ENCODE assay signal across 18 mouse cellular contexts in genomic region chr5:33219831-33220230, GRCm38 (mm10). TPM values are rescaled to one million over a fixed set of nuclear protein-coding genes. Genes with fewer than 3 reads are reported as not detected.
A peak's percentile ranks its signal among the peaks of the same experiment; 100 is the strongest.
DNase-seq lines count a peak whose midpoint lies in the region; ATAC-seq and TF ChIP-seq lines count a peak whose summit lies in the region.
"Had no signal": no experiment of that assay in that cellular context is flagged by ENCODE, and none has a peak within 500 bp of the region (broad histone marks: within the 10 kb centered on the region; RNA-seq: fewer than 3 reads in every experiment).

No protein-coding gene starts in this region.

- no peaks in the 10 kb centered on the region for H3K27me3 ChIP-seq in heart, embryonic 12.5 days (replicated peaks)
- H3K27me3 ChIP-seq in embryonic facial prominence, embryonic 10.5 days (replicated peaks; ENCODE audit: low read depth, poor library complexity, severe bottlenecking): no peaks in the 10 kb centered on the region
- no peaks in the 10 kb centered on the region for H3K27me3 ChIP-seq in limb, embryonic 14.5 days (ENCODE audit: control insufficient read depth, insufficient read depth, low read length)
- H3K27me3 ChIP-seq in stomach, embryonic 16.5 days (ENCODE audit: control insufficient read depth, insufficient read depth, low read length): no peaks in the 10 kb centered on the region
- H3K27me3 ChIP-seq: embryonic facial prominence, embryonic 12.5 days; forebrain, embryonic 15.5 days; heart, embryonic 15.5 days; intestine, embryonic 15.5 days had no signal

- H3K9ac ChIP-seq in heart, embryonic 12.5 days: no peak overlapping the region
- H3K9ac ChIP-seq in limb, embryonic 14.5 days (ENCODE audit: low read depth, low read length, severe bottlenecking): no peak overlapping the region
- no peak overlapping the region for H3K9ac ChIP-seq in stomach, embryonic 16.5 days (ENCODE audit: low read length)
- H3K9ac ChIP-seq: embryonic facial prominence, embryonic 12.5 days; forebrain, embryonic 15.5 days; heart, embryonic 15.5 days; hindbrain, embryonic 14.5 days; intestine, embryonic 15.5 days had no signal

- ATAC-seq in heart, embryonic 12.5 days (ENCODE audit: insufficient number of reproducible peaks, low FRiP score): no peak
- no peak for ATAC-seq in limb, embryonic 14.5 days (ENCODE audit: low FRiP score, low read depth)
- ATAC-seq in stomach, embryonic 16.5 days (ENCODE audit: insufficient read depth, low FRiP score): no peak
- ATAC-seq: forebrain, embryonic 15.5 days; intestine, embryonic 15.5 days had no signal

- no peaks in the 10 kb centered on the region for H3K9me3 ChIP-seq in heart, embryonic 12.5 days (replicated peaks)
- H3K9me3 ChIP-seq in embryonic facial prominence, embryonic 10.5 days: no peaks in the 10 kb centered on the region
- H3K9me3 ChIP-seq in limb, embryonic 14.5 days (ENCODE audit: control insufficient read depth, low read length): no peaks in the 10 kb centered on the region
- H3K9me3 ChIP-seq in stomach, embryonic 16.5 days (replicated peaks; ENCODE audit: control insufficient read depth, low read length): no peaks in the 10 kb centered on the region
- H3K9me3 ChIP-seq: embryonic facial prominence, embryonic 12.5 days; forebrain, embryonic 15.5 days; heart, embryonic 15.5 days; hindbrain, embryonic 10.5 days; intestine, embryonic 15.5 days had no signal

- H3K4me1 ChIP-seq in heart, embryonic 12.5 days (replicated peaks): peaks cover 95% of the 10 kb centered on the region
- peaks cover 80% of the 10 kb centered on the region for H3K4me1 ChIP-seq in embryonic facial prominence, embryonic 10.5 days
- H3K4me1 ChIP-seq in limb, embryonic 14.5 days (ENCODE audit: control insufficient read depth, insufficient read depth, low read length): peaks cover 38% of the 10 kb centered on the region
- H3K4me1 ChIP-seq in stomach, embryonic 16.5 days (ENCODE audit: control insufficient read depth, insufficient read depth, low read length): peaks cover 65% of the 10 kb centered on the region
- H3K4me1 ChIP-seq: forebrain, embryonic 15.5 days had no signal

- H3K4me2 ChIP-seq in heart, embryonic 12.5 days: no peak overlapping the region
- H3K4me2 ChIP-seq in limb, embryonic 14.5 days (replicated peaks; ENCODE audit: low read depth, low read length, severe bottlenecking): no peak overlapping the region
- H3K4me2 ChIP-seq in stomach, embryonic 16.5 days (ENCODE audit: low read depth, low read length): no peak overlapping the region
- H3K4me2 ChIP-seq: embryonic facial prominence, embryonic 12.5 days; forebrain, embryonic 15.5 days; heart, embryonic 15.5 days; hindbrain, embryonic 14.5 days; intestine, embryonic 15.5 days had no signal

- no peak overlapping the region for H3K27ac ChIP-seq in heart, embryonic 12.5 days (ENCODE audit: poor library complexity, severe bottlenecking)
- 0 out of 2 replicates have a peak overlapping the region, but pooled peaks have one; percentile 72 for H3K27ac ChIP-seq in embryonic facial prominence, embryonic 10.5 days (replicated peaks)
- 0 out of 2 replicates have a peak overlapping the region, but pooled peaks have one; percentile 2 for H3K27ac ChIP-seq in limb, embryonic 14.5 days (replicated peaks; ENCODE audit: low read depth, low read length)
- peak overlapping the region; percentile 95; the same call in 1 of the 2 replicates for H3K27ac ChIP-seq in stomach, embryonic 16.5 days (ENCODE audit: low read length)
- H3K27ac ChIP-seq: embryonic facial prominence, embryonic 12.5 days; forebrain, embryonic 15.5 days; hindbrain, embryonic 14.5 days had no signal

- TF ChIP-seq POLR2A in limb, embryonic 14.5 days (IDR thresholded peaks at IDR 0.05; ENCODE audit: borderline replicate concordance, extremely low read depth, insufficient read depth, insufficient read length): no peak

- DNase-seq in heart, adult 11 months: peak; percentile 88
- no peak for DNase-seq in embryonic facial prominence, embryonic 10.5 days (ENCODE audit: low spot score)
- no peak for DNase-seq in limb, embryonic 14.5 days (ENCODE audit: low spot score)
- DNase-seq in spleen, postnatal 14 days (ENCODE audit: low spot score in 2 of 2): no peak
- DNase-seq in thymus, postnatal 0 days (ENCODE audit: low spot score): no peak
- DNase-seq: adrenal gland, adult 2 months; cerebellum, adult 11 months; cerebellum, adult 8-10 months; embryo, embryonic 11 days; gastrocnemius, postnatal 25 days had no signal

- H3K4me3 ChIP-seq in heart, embryonic 12.5 days: no peak overlapping the region
- no peak overlapping the region for H3K4me3 ChIP-seq in embryonic facial prominence, embryonic 10.5 days
- H3K4me3 ChIP-seq in limb, embryonic 14.5 days (replicated peaks; ENCODE audit: low read length): no peak overlapping the region
- no peak overlapping the region for H3K4me3 ChIP-seq in stomach, embryonic 16.5 days (replicated peaks; ENCODE audit: low read length)
- H3K4me3 ChIP-seq: embryonic facial prominence, embryonic 12.5 days; forebrain, embryonic 15.5 days; heart, embryonic 15.5 days; hindbrain, embryonic 10.5 days; intestine, embryonic 15.5 days had no signal

- no peaks in the 10 kb centered on the region for H3K36me3 ChIP-seq in heart, embryonic 12.5 days
- no peaks in the 10 kb centered on the region for H3K36me3 ChIP-seq in embryonic facial prominence, embryonic 10.5 days (replicated peaks)
- no peaks in the 10 kb centered on the region for H3K36me3 ChIP-seq in limb, embryonic 14.5 days (ENCODE audit: control insufficient read depth, insufficient read depth, low read length)
- no peaks in the 10 kb centered on the region for H3K36me3 ChIP-seq in stomach, embryonic 16.5 days (ENCODE audit: control insufficient read depth, insufficient read depth, low read length)
- H3K36me3 ChIP-seq: embryonic facial prominence, embryonic 12.5 days; forebrain, embryonic 15.5 days; heart, embryonic 15.5 days; hindbrain, embryonic 10.5 days; intestine, embryonic 15.5 days had no signal

- 88% methylated on average over 4 of the region's 4 CpGs for WGBS in heart, embryonic 12.5 days
- WGBS in embryonic facial prominence, embryonic 10.5 days: 89% methylated on average over 4 of the region's 4 CpGs
- 95% methylated on average over 4 of the region's 4 CpGs for WGBS in limb, embryonic 14.5 days
- WGBS in stomach, embryonic 16.5 days: 93% methylated on average over 4 of the region's 4 CpGs

RNA-seq across cellular contexts. Expression of gene Spon2, which starts 1.6 kb away (rescaled TPM):
- polyA plus RNA-seq in heart, embryonic 12.5 days (2016; fragmentation: Nextera tagmentation; extraction: Ambion mirVana): 75.6 and 76.5 TPM in 2 replicates
- 3.5 and 3.6 TPM in 2 replicates for polyA plus RNA-seq in embryonic facial prominence, embryonic 10.5 days (2016; fragmentation: Nextera tagmentation; extraction: Ambion mirVana)
- polyA plus RNA-seq in limb, embryonic 14.5 days (2012; rRNA removed): 26.0 and 28.8 TPM in 2 replicates
- 23.1 and 23.9 TPM in 2 replicates for polyA plus RNA-seq in limb, embryonic 14.5 days (2014; fragmentation: Nextera tagmentation; extraction: Ambion mirVana)
- 60.9 and 73.3 TPM in 2 replicates for polyA plus RNA-seq in stomach, embryonic 16.5 days (2015; fragmentation: Nextera tagmentation; extraction: Ambion mirVana)
- 14.8 and 16.8 TPM in 2 replicates for polyA plus RNA-seq in thymus, postnatal 0 days (2015; fragmentation: Nextera tagmentation; extraction: Ambion mirVana)

RNA-seq across cellular contexts. Expression of gene Ctbp1, which starts 55.0 kb away (rescaled TPM):
- polyA plus RNA-seq in heart, embryonic 12.5 days (2016; fragmentation: Nextera tagmentation; extraction: Ambion mirVana): 250 and 251 TPM in 2 replicates
- 419 and 420 TPM in 2 replicates for polyA plus RNA-seq in embryonic facial prominence, embryonic 10.5 days (2016; fragmentation: Nextera tagmentation; extraction: Ambion mirVana)
- 266 and 270 TPM in 2 replicates for polyA plus RNA-seq in limb, embryonic 14.5 days (2012; rRNA removed)
- 341 and 376 TPM in 2 replicates for polyA plus RNA-seq in limb, embryonic 14.5 days (2014; fragmentation: Nextera tagmentation; extraction: Ambion mirVana)
- polyA plus RNA-seq in stomach, embryonic 16.5 days (2015; fragmentation: Nextera tagmentation; extraction: Ambion mirVana): 221 TPM in 2 replicates
- 269 and 297 TPM in 2 replicates for polyA plus RNA-seq in thymus, postnatal 0 days (2015; fragmentation: Nextera tagmentation; extraction: Ambion mirVana)
